Mouse (Mus musculus): Measurements from ENCODE around the gene Wwp2. TPM values are rescaled to one million over a fixed set of nuclear protein-coding genes. Genes with fewer than 3 reads are reported as not detected.

Wwp2 gene
- total RNA-seq (2022) = 10 to 100 TPM; 43.6 to 51.3 (median 44.5) TPM

DNA sequence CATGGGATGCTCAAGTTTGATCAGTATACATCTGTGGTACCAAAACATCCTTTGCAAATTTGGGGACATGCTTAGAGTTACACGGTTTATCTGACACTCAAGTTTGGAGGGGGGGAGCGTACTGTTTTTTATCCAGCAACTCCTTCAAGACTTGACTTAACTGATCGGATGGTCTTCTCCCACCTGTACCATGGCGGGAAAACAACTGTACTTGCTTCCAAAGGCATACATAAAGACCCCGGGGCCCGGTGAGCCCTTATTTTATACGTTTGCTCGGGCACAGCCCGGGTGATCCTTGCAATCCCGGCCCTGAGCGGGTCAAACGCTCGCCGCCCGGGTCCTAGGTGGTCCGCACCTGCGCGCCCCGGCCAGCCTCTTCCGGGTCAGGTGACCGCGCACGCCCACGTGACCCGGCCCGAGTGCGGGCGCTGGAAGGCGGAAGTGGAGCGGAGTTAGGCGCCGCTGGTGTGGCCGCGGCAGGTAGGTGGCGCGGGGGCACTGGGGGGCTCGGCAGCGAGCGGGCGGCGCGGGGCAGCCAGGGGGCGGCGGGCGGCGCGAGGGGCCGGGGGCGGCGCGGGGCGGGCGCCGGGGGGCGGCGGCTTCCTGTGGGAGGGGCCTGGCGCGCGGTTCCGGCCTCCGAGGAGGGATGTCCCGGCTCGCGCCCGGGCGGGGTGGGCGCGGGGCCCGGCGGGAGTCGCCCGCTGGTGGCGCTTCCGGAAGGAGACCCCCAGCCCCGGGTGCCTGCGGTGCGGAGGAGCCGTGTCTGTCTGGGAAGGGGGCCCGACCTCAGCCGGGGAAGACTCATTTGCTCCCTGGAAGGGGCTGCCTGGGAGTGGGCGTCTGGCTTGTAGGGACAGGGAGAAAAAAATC lies at the start of gene Wwp2:
TSS of gene Wwp2 (plus strand) at position 404 of the 870 bp plus-strand sequence.
- DNase-seq (ENCODE audit: low spot score in 2 of 2) = peak; percentile 68 to 72

DNA sequence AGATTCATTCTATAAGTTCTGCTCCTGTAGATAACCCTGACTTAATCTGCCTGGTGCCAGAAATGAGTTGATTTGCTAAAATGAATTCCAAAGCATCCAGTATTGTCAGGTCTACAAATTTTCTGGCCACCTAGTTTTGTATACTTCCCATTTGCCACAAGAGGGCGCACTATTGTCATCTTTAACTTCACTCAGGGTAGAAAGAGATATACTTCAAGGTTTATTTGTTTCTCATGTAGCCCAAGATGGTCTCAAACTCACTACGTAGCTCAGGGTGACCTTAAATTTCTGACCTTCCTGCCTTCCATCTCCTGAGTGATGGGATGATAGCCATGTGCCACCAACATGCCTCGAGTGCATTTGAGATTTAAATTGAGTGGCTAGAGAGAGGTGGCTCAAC lies 49.5 kb upstream of the Wwp2 start:
- DNase-seq (ENCODE audit: low spot score in 2 of 2) = no peak

DNA sequence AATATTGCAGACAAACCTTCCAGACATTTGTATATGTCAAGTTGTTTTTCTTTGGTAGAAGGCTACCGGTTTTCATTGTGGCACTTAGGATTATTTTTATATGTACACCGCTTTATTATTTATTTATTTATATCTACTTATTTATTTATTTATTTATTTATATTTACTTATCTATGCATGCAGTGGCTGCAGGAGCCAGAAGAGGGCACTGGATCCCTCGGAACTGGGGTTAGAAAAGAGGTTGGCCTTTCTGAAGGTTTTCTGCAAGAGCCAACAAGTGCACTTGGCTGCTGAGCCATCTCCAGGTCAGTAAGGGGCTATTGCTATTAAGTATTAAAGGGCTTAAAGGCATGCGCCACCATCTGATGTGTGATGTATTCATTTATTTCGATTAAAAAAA lies 48.3 kb upstream of the Wwp2 start:
- DNase-seq (ENCODE audit: low spot score in 2 of 2) = no peak

DNA sequence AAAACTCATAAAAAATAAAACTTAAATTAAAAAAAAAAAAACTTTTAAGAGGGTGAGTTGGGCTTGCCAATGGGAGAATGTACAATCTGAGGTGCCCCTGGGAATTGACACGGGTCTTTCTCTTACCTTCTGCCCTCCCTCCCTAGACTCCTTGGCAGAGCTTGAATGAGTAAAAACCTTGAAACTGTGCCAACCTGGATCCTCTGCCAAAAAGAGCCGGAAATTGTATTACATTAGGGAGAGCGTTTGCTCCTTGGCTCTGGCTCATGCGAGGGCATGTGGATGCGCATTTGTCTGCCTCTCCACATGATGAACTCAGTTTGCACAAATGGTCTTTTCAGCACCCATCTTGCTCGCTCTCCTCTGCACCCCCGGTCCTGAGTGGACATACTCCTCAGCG lies 46.6 kb upstream of the Wwp2 start:
- no peak for DNase-seq (ENCODE audit: low spot score in 2 of 2)

DNA sequence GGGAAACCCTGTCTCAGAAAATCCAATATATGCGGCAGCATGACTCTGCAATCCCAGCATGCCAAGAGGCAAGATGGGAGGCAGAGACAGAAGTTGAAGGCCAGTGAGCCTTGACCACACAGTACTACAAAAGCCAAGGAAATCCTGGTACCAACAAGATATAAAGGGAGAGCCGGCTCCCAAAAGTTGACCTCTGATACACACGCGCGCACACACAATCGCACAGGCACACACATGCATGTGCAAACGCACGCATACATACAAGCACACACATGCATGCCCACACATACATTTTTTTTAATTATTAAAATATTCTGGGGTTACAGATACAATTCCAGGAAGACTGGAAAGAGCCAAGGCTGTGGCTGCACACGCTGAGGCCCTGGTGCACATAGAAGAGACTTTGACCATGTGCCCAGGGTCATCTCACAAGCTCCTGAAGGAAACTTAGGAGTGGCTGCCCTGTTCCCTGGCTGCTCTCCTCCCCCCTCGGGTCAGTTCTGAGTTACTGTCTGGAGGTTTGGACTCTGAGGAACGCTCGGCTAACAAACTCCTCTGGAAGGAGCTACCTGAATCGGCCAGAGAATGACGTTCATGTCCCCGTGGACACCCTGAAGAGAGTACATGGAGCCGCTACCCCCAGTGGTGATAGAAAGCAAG lies 45.6 kb upstream of the Wwp2 start:
- DNase-seq (ENCODE audit: low spot score in 2 of 2) = no peak

DNA sequence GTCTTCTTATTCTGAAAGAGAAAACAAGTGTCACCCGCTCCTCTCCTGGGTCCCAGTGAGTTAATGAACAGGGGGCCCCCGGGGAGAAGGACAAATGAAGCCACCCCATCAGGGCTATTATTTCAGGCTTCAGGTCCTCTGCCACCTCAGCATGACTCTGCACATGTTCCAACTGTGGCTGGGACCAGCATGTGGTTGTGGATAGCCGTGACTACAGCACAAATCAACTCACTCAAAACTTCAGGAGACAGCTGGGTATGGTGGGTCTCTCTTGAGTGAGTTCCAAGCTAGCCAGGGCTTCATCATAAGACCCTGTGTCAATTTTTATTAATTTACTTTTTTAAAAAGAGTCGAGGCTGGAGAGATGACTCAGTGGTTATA lies 45.0 kb upstream of the Wwp2 start:
- no peak for DNase-seq (ENCODE audit: low spot score in 2 of 2)

DNA sequence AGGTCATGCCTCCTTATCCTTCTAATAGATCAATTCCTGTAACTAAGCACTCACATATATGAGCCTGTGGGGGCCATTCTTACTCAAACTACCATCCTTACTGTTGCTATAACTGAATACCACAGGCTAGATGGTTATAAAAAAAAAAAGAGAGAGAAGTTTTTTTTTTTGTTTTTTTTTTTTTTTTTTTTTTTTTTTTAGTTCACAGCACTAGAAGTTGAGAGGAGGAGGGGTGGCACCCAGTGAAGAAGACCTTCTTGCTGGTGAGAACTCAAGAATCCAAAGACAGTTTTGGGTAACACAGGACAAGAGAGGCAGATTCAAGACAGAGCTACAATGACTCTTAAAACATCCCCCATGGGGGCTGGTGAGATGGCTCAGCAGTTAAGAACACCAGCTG lies 40.8 kb upstream of the Wwp2 start:
- DNase-seq (ENCODE audit: low spot score in 2 of 2) = no peak

DNA sequence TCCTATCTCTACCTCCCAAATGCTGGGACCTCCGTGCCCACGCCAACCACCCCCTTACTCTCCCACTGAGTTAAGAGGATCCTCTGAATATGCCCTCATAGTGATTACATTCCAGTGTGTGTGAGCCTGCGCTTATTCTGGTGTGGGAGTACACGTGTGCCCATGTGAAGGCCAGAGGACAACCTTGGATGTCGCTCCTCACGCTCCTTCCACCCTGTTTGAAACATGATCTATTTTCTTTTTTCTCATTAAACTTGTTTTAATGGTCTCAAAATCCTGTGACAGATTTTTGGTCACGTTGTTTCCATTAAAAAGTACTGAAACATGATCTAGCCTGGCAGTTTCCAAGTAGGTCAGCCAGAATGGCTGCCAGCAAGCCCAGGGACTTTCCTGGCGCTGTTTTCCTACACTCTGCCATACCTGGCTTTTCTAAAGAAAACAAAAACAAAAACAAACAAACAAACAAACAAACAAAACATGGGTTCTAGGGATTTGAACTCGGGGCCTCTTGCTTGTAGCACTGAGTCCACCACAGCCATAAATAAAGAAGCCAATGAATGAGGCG lies 40.0 kb upstream of the Wwp2 start:
- no peak for DNase-seq (ENCODE audit: low spot score in 2 of 2)

DNA sequence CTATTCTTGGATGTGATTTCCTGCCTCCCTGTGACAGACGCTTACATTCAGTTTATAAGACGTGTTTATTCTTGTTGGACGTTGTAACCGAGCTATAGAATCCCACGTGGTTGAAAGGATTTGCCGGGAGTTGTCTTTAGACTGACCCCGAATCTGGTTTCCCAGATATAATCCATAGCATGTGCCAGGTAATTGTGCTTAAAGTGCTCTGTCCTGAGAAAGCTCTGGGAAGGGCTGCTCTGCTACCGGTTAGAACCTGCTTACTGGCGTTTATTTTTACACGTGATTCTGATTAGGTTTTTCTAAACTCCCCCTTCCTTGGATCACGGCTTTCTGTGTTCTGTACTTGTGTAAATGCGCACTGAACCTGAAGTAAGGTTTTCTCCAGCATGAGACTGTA lies 38.5 kb upstream of the Wwp2 start:
- no peak for DNase-seq (ENCODE audit: low spot score in 2 of 2)

DNA sequence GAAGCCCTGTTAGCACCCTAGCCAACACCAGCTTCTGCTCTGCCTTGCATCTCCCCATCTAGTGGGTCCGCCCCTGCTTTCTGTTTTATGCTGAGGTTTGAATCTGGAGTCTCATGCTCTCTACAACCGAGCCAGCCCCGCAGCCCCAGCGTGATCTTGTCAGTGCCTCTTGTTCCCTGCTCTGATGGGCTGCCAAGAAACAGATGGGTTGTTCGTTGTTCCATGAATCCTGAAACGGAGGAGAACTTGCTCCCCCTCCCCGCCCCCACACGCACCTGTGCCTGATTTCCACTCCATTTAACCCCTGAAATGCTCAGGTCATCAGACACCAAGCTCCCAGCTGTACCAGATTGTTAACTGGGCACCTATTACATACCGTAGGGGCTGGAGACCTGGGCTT lies 36.7 kb upstream of the Wwp2 start:
- no peak for DNase-seq (ENCODE audit: low spot score in 2 of 2)

DNA sequence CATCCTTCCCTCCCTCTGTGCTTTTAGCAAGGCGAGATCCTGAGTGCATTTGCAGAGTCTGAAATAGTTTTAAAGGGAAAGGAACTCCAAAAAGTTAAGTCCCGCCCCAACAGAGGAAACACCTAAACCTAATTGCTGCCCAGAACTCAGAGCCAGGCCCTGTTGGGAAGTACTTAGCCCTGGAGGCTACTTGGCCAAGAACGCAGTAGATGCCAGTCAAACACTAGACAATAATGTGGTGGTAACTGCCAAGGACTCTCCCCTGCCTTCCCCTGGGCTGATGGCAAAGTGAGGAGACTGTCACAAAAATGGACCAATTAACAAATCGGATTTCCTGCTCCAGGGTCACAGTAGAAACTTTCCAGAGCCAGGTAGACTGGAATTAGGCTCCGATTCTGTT lies 34.3 kb upstream of the Wwp2 start:
- no peak for DNase-seq (ENCODE audit: low spot score in 2 of 2)

DNA sequence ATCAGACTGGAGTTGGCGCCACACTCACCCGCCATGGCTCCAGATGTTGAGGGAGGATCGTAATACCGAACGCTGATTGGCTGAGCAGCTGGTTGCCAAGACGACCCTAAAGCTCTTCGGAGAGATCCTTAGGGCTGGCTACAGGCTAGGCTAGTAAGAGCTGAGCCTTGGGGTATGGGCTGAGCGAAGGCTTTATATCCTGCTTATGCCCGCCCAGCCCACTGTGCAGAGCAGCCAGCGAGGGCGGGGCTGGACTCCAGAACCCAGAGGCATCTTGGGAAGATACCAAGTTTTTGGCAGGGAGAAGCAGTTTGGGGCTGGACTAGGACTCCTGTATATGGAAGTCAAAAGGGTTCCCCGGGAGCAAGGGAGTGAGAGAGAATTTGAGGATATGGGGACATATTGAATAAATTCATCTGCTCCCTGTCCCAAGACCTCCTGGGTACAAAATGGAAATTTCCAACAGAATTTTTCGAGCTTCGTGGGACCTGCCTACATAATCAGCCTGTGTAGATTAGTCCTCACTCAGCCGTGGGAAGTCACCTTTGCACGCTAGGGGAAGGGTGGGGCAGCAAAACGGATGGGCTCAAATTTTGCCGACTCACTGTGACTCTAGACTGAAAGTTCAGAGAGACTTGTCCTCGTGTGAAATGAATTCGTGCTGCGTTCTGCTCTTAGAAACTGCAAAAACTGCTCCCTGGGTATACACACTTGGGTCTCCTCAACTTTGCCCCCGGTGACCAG lies 33.0 kb upstream of the Wwp2 start, which contains the start of gene Nqo1:
TSS of gene Nqo1 (minus strand) at position 169 of the 744 bp plus-strand sequence.
- peak; percentile 36 to 61 for DNase-seq (ENCODE audit: low spot score in 2 of 2)

DNA sequence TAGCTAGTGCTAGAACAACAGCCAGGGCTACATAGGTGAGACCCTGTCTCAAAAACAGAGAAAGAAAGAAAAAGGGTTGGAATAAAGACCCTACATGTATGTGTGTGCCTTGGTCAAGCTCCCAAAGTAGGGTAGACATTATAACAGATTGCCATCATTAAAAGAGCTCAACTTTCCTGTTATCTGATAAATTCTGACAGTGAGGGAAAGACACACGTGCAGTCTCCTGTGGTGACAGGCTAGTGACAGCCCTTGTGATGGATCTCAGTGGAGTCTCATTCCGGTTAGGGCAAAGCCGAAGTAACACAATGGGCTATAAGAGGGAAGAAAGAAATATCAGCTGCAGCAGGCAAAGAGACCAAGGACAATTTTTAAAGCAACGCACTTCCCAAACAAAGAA lies 32.1 kb upstream of the Wwp2 start:
- DNase-seq (ENCODE audit: low spot score in 2 of 2) = no peak

DNA sequence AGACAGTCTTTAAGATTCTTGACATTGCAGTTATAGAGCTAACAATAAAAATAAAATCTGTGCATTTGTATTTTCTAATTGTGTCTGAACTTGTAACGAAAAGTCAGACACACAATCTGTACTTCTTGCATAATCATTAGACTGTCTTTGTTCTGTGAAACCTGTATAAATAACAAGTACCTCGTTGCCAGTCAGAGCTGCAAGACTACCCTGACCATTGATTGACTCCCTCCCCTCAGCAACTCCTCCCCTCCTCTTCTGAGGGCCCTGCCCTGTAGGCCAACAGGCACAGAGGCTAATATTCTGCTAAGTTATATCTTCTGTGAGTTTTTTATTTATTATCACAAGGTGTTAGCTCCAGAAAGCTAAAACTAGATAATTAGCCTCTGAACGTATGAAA lies 30.2 kb upstream of the Wwp2 start:
- DNase-seq (ENCODE audit: low spot score in 2 of 2) = no peak

DNA sequence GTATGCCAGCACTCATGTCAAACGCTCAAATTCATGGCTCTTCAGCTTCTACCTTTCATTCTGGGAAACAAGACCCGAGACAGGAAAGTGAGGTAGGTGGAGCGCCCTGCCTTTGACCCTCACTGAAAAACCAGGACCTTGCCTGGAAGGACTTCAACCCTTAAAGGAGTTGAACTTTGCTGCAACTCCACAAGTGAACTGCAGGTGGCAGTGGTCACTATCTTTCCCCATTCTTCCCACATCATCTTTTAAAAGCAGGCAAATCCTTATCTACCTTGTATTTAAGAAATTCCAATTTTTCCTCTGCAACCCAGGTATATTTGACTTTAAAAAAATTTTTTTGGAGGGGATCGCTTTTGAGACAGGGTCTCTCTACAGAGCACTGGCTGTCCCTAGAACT lies 24.8 kb upstream of the Wwp2 start:
- DNase-seq (ENCODE audit: low spot score in 2 of 2) = no peak

DNA sequence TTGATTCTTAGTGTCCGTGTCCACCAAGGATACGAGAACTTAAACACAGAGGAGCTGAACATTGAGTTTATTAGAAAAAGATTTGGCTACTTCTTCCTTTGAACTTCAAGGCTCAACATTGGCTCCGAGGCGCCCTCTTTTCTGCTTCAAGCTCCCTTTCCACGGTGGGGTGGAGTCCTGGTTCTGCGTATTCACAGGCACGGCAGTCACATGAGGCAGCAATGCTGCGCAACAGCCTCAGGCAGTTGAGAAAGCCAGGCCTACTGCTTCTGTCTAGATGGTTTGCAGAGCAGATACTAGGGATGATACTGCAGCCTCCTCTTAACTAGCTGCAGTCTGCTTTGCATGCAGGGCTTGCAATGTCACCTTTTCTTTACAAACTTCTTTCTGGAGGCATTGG lies 23.6 kb upstream of the Wwp2 start:
- no peak for DNase-seq (ENCODE audit: low spot score in 2 of 2)

DNA sequence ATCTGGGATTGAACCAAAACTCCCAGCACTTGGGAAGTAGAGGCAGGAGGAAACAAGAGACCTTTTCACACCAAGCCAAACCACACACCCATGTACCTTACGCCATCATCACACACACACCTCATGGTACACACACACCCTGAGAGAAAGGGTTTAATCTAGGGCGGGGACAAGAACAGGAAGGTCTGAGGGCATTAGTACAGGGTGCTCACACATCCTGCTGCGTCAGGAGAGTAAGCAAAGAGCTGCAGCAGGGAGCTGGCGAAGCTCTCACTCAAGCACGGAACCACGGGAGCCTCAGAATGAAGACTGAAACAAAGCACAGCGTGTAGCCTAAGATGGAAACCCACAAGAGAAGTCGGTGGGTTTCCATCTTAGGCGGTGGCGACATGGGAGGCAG lies 22.3 kb upstream of the Wwp2 start:
- no peak for DNase-seq (ENCODE audit: low spot score in 2 of 2)

DNA sequence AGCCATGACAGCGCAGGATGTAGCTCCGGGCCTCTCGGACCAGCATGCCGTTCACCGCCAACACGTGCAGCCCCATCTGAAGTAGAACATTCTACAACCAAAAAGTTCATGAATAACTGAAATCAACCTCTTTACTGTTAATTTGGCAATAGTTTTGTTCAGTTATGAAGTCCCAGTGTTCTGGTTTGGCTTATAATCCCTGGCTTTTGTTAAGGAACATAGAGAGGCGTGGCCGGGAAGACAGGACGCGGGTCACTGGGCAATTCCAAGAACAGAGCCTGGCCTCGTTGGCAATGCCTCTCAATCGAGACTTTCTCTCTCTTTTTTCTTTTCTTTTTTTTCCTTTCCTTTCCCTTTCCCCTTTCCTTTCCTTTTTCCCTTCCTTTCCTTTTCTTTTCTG lies 19.2 kb upstream of the Wwp2 start:
- no peak for DNase-seq (ENCODE audit: low spot score in 2 of 2)

DNA sequence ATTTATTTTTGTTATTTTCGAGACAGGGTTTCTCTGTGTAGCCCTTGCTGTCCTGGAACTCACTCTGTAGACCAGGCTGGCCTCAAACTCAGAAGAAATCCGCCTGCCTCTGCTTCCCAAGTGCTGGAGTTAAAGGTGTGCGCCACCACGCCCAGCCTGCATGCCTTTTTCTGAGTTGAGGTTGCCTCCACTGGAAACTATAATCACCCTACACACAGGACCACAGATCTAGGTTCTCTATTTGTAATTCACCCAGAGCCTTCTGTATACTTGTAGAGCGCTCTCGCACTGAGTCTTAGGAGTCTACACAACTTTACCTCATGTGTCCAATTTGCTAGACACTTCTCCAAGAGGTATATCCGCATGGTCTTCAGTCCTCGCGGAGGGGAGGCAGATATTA lies 12.0 kb upstream of the Wwp2 start:
- no peak for DNase-seq (ENCODE audit: low spot score in 2 of 2)

DNA sequence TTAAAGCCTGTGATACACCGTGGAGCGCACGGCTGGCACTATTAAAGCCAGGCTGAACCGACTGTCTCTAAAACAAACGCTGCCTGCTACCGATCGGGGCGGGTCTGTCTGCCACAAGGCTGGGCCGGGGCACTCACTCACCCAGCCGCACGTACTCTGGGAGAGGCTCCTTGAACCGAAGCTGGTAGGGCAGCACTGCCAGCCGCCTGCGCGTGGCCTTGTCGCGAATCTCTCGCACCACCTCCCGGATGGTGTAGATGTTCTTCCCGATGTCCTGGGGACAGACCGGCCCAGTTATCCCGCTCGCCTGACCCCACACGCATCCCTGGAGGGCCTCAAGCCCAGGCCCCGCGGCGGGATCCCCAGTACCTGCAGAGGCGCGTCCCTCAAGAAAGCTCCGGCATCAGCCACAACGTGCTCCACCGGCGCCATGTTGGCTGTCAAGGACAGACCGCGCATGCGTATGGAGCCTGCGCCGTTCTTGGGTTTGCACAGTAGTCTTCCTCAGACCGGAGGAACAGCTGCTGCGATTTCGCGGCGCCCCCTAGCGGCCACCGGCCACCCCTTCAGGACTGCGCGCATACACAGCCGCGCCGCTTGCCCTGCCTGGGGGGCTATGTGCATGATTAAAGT lies 11.5 kb upstream of the Wwp2 start, which contains the start of gene Nob1:
TSS of gene Nob1 (minus strand) at position 455 of the 633 bp plus-strand sequence.
- peak; percentile 94 to 95 for DNase-seq (ENCODE audit: low spot score in 2 of 2)

DNA sequence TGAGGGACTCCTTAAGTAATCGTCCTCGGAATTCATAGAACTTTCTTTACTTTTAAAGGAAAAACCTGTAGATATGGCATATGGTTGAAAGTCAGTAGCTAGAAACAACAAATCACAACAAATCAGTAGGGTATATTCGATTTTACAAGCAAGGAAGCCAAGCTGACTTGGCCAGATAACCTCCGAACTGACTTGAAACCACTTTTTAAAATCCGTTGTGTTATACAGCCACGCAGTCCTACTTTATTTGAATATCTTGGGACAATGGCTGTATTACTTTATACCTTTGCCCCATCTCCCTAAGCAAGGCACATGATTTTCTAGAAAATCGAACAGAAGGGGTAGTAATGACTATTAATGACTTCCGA lies 11.0 kb upstream of the Wwp2 start:
- no peak for DNase-seq (ENCODE audit: low spot score in 2 of 2)

Data from left cerebral cortex, adult 8-10 months (tissue).